Mouse (Mus musculus) hindbrain, embryonic 12.5 days (tissue): ENCODE results near the gene Pde4d. TPM values are rescaled to one million over a fixed set of nuclear protein-coding genes. Genes with fewer than 3 reads are reported as not detected.

ENCODE experiments used
- ATAC-seq: fragments of 200-750 bp; cut with Nextera tagmentation; 2 replicates; pipeline ENCODE4 v1.8.0; 2017; ENCODE audit warnings: moderate TSS enrichment; ENCODE audit not compliant: low FRiP score
- H3K27ac ChIP-seq: fragments of 300-500 bp; sonication (generic); 2 replicates; pipeline ENCODE4 v1.5.1; 2016; ENCODE audit warnings: mild to moderate bottlenecking
- H3K27me3 ChIP-seq: fragments of 300-500 bp; sonication (generic); 2 replicates; pipeline ENCODE4 v1.6.1; 2016; ENCODE audit warnings: mild to moderate bottlenecking
- H3K36me3 ChIP-seq: fragments of 300-500 bp; sonication (generic); 2 replicates; pipeline ENCODE4 v1.6.1; 2016; ENCODE audit warnings: mild to moderate bottlenecking
- H3K4me1 ChIP-seq: fragments of 300-500 bp; sonication (generic); 2 replicates; pipeline ENCODE4 v1.6.1; 2016
- H3K4me2 ChIP-seq: fragments of 300-500 bp; sonication (generic); replicated peaks from 2 replicates; pipeline ENCODE4 v1.6.1; 2016; ENCODE audit warnings: mild to moderate bottlenecking
- H3K4me3 ChIP-seq: fragments of 300-500 bp; sonication (generic); 2 replicates; pipeline ENCODE4 v1.5.1; 2016; ENCODE audit warnings: mild to moderate bottlenecking
- H3K9ac ChIP-seq: fragments of 300-500 bp; sonication (generic); 2 replicates; pipeline ENCODE4 v1.6.1; 2016; ENCODE audit warnings: mild to moderate bottlenecking, moderate library complexity
- H3K9me3 ChIP-seq: fragments of 300-500 bp; sonication (generic); replicated peaks from 2 replicates; pipeline ENCODE4 v1.6.1; 2016; ENCODE audit warnings: mild to moderate bottlenecking
- WGBS: fragments of 180-500 bp; shearing (Covaris S2); methylation state at CpG from one replicate; pipeline ENCODE4 v1.1.7; 2016; 5-methylcytosine and 5-hydroxymethylcytosine counted together
- polyA plus RNA-seq: library from polyadenylated mRNA; unstranded; fragments of >200 nt; fragmentation: Nextera tagmentation; extraction: Ambion mirVana; gene quantifications from 2 replicates; pipeline ENCODE4 v1.2.1, GENCODE M21; 2016

The Pde4d gene
- polyA plus RNA-seq, 1 experiment from 2014 or later: 20.6 TPM

- Histone ChIP-seq H3K9me3 (no peaks in the 10 kb centered on the region), H3K36me3 (no peaks in the 10 kb centered on the region), H3K27me3 (peaks cover 23% of the 10 kb centered on the region), H3K9ac (no peak overlapping the region), H3K4me1 (peaks cover 16% of the 10 kb centered on the region), H3K4me3 (no peak overlapping the region), H3K4me2 (peak overlapping the region; percentile 99; the same call in 1 of the 2 replicates), H3K27ac (no peak overlapping the region)
- WGBS: 81% methylated on average over 1 of the region's 1 CpGs
- no peak for ATAC-seq
Observed at GRCm38 (mm10) chr13:109118296-109118800, 668.6 kb downstream of the Pde4d start.

DNA sequence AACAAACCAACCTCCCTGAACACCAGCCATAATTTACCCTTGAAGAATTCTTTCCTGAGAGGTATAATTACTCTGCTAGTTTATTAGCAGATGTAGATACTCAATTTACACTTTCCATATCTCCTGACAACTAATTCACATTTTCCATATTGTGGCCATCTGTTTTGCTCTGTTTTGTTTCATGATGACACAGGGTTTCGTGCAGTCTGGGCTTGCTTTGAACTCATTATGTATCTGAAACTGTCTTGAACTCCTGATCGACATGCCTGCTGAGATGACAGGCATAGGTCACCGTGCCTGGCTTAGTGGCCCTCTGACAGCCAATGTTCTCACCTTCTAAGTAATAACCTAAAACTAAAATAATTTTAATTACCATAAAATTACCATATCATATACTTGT, 672.1 kb downstream of the Pde4d start:
- no peak overlapping the region for H3K4me3 ChIP-seq
- H3K4me1 ChIP-seq: peaks cover 8% of the 10 kb centered on the region
- H3K9me3 ChIP-seq: no peaks in the 10 kb centered on the region
- no peak for ATAC-seq
- H3K36me3 ChIP-seq: no peaks in the 10 kb centered on the region
- H3K4me2 ChIP-seq: no peak overlapping the region
- WGBS: 45% methylated on average over 3 of the region's 3 CpGs
- H3K9ac ChIP-seq: no peak overlapping the region
- peaks cover 15% of the 10 kb centered on the region for H3K27me3 ChIP-seq
- H3K27ac ChIP-seq: no peak overlapping the region

- Histone ChIP-seq H3K4me2 (no peak overlapping the region), H3K9ac (no peak overlapping the region), H3K9me3 (no peaks in the 10 kb centered on the region), H3K27me3 (no peaks in the 10 kb centered on the region), H3K36me3 (no peaks in the 10 kb centered on the region), H3K4me1 (no peaks in the 10 kb centered on the region), H3K27ac (no peak overlapping the region), H3K4me3 (no peak overlapping the region)
- 65% methylated on average over 4 of the region's 4 CpGs for WGBS
- ATAC-seq: no peak
Observed at GRCm38 (mm10) chr13:109136405-109136804, 686.7 kb downstream of the Pde4d start.

DNA sequence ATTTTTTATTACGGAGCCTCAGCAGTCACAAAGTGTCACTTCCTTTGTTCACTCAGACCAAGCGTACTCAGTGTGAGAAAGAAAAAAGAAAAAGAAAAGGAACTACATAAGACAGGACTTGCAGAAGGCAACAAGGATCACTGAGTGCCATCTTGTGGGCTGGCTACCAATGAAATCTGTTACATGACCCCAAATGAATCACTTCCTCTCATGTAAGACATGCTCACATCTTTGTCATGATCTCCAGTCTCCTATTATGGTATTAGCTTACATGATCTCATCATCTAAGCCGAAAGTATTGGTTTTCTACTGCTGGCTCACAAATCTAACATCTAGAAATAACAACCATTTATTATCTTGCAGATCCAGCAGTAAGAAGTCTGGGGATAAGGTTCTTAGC, 709.0 kb downstream of the Pde4d start:
- 87% methylated on average over 3 of the region's 3 CpGs for WGBS
- H3K27me3 ChIP-seq: no peaks in the 10 kb centered on the region
- ATAC-seq: no peak
- H3K4me3 ChIP-seq: no peak overlapping the region
- no peak overlapping the region for H3K4me2 ChIP-seq
- no peak overlapping the region for H3K27ac ChIP-seq
- no peaks in the 10 kb centered on the region for H3K4me1 ChIP-seq
- no peak overlapping the region for H3K9ac ChIP-seq
- no peaks in the 10 kb centered on the region for H3K36me3 ChIP-seq
- H3K9me3 ChIP-seq: no peaks in the 10 kb centered on the region

GRCm38 (mm10) chr13:109168556-109169334, 719.0 kb downstream of the Pde4d start:
- H3K4me3 ChIP-seq: no peak overlapping the region
- peak; percentile 60 for ATAC-seq
- H3K9me3 ChIP-seq: no peaks in the 10 kb centered on the region
- H3K27me3 ChIP-seq: no peaks in the 10 kb centered on the region
- peaks cover 6% of the 10 kb centered on the region; the same call in 1 of the 2 replicates for H3K4me1 ChIP-seq
- no peak overlapping the region for H3K27ac ChIP-seq
- no peak overlapping the region for H3K4me2 ChIP-seq
- H3K9ac ChIP-seq: no peak overlapping the region
- 35% methylated on average over 9 of the region's 9 CpGs for WGBS
- no peaks in the 10 kb centered on the region for H3K36me3 ChIP-seq

- Histone ChIP-seq H3K27me3 (no peaks in the 10 kb centered on the region), H3K9me3 (no peaks in the 10 kb centered on the region), H3K9ac (no peak overlapping the region), H3K4me1 (peaks cover 6% of the 10 kb centered on the region; the same call in 1 of the 2 replicates), H3K4me3 (no peak overlapping the region), H3K4me2 (no peak overlapping the region), H3K36me3 (no peaks in the 10 kb centered on the region), H3K27ac (no peak overlapping the region)
- peak; percentile 50; the same call in 1 of the 2 replicates for ATAC-seq
- WGBS: 47% methylated on average over 2 of the region's 2 CpGs
Observed at GRCm38 (mm10) chr13:109169335-109169606, 719.5 kb downstream of the Pde4d start.

- Histone ChIP-seq H3K4me1 (peaks cover 6% of the 10 kb centered on the region; the same call in 1 of the 2 replicates), H3K27me3 (no peaks in the 10 kb centered on the region), H3K9me3 (no peaks in the 10 kb centered on the region), H3K4me3 (no peak overlapping the region), H3K4me2 (no peak overlapping the region), H3K36me3 (no peaks in the 10 kb centered on the region), H3K27ac (no peak overlapping the region), H3K9ac (no peak overlapping the region)
- 88% methylated on average over 7 of the region's 7 CpGs for WGBS
- no peak for ATAC-seq
Observed at GRCm38 (mm10) chr13:109171688-109172087, 721.9 kb downstream of the Pde4d start.

DNA sequence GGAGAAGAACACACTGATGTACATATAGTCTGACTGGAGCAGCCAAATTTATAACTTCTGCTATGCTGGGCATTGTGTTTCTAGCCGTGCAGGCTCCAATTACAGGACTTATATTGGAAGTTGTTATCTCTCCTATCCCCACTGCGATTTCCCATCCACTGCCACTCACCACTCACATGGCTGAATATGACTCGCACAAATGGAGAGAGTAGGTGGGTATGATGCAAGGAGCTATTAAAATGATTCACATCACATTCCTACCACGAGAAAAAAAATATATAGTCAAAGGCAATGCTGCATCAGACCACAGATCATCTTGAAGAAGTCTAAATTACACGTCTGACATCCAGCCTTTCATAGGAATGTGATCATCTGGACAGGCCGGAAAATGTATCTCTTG, 725.5 kb downstream of the Pde4d start:
- no peaks in the 10 kb centered on the region for H3K9me3 ChIP-seq
- H3K4me1 ChIP-seq: no peaks in the 10 kb centered on the region
- WGBS: 86% methylated on average over 6 of the region's 6 CpGs
- no peak overlapping the region for H3K4me3 ChIP-seq
- no peaks in the 10 kb centered on the region for H3K27me3 ChIP-seq
- H3K9ac ChIP-seq: no peak overlapping the region
- no peaks in the 10 kb centered on the region for H3K36me3 ChIP-seq
- no peak for ATAC-seq
- no peak overlapping the region for H3K4me2 ChIP-seq
- no peak overlapping the region for H3K27ac ChIP-seq

GRCm38 (mm10) chr13:109175852-109176621, 726.3 kb downstream of the Pde4d start:
- 73% methylated on average over 11 of the region's 11 CpGs for WGBS
- H3K4me1 ChIP-seq: no peaks in the 10 kb centered on the region
- ATAC-seq: no peak
- H3K4me2 ChIP-seq: no peak overlapping the region
- no peaks in the 10 kb centered on the region for H3K9me3 ChIP-seq
- H3K4me3 ChIP-seq: no peak overlapping the region
- H3K27ac ChIP-seq: no peak overlapping the region
- no peak overlapping the region for H3K9ac ChIP-seq
- H3K27me3 ChIP-seq: no peaks in the 10 kb centered on the region
- no peaks in the 10 kb centered on the region for H3K36me3 ChIP-seq

GRCm38 (mm10) chr13:109181363-109181762, 731.6 kb downstream of the Pde4d start:
- H3K9me3 ChIP-seq: no peaks in the 10 kb centered on the region
- H3K9ac ChIP-seq: no peak overlapping the region
- no peaks in the 10 kb centered on the region for H3K4me1 ChIP-seq
- no peaks in the 10 kb centered on the region for H3K27me3 ChIP-seq
- 88% methylated on average over 6 of the region's 6 CpGs for WGBS
- no peak overlapping the region for H3K4me2 ChIP-seq
- H3K27ac ChIP-seq: no peak overlapping the region
- no peaks in the 10 kb centered on the region for H3K36me3 ChIP-seq
- H3K4me3 ChIP-seq: no peak overlapping the region
- ATAC-seq: no peak

DNA sequence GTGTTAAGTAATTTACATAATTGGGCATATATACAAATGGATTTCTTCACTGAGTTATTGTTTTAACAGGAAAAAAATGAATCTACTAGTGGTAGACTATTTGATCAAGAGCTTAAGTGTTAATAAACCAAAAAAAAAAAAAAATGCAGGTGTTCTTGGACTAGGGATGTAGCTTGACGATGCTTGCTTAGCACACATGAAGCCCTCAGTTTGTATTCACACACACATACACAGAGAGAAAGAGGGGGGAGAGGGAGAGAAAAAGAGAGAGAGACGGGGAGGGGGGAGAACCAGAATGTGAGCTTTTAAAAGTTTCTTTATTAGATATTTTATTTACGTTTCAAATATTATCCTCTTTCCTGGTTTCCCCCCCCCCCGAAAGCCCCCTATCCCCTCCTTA, 740.9 kb downstream of the Pde4d start:
- H3K27me3 ChIP-seq: no peaks in the 10 kb centered on the region
- H3K36me3 ChIP-seq: no peaks in the 10 kb centered on the region
- WGBS: 96% methylated on average over 4 of the region's 4 CpGs
- H3K9me3 ChIP-seq: no peaks in the 10 kb centered on the region
- H3K9ac ChIP-seq: no peak overlapping the region
- H3K4me1 ChIP-seq: no peaks in the 10 kb centered on the region
- no peak overlapping the region for H3K4me3 ChIP-seq
- no peak overlapping the region for H3K4me2 ChIP-seq
- no peak for ATAC-seq
- H3K27ac ChIP-seq: no peak overlapping the region

- Histone ChIP-seq H3K36me3 (no peaks in the 10 kb centered on the region), H3K27me3 (no peaks in the 10 kb centered on the region), H3K27ac (no peak overlapping the region), H3K4me2 (no peak overlapping the region), H3K9me3 (no peaks in the 10 kb centered on the region), H3K4me1 (no peaks in the 10 kb centered on the region), H3K9ac (no peak overlapping the region), H3K4me3 (no peak overlapping the region)
- no peak for ATAC-seq
- 86% methylated on average over 4 of the region's 4 CpGs for WGBS
Observed at GRCm38 (mm10) chr13:109191176-109191575, 741.4 kb downstream of the Pde4d start.
